Mouse (Mus musculus) small intestine, adult 2 months (tissue): ENCODE data around the gene Rnf2. TPM values are rescaled to one million over a fixed set of nuclear protein-coding genes. Genes with fewer than 3 reads are reported as not detected.

ENCODE experiments used
- H3K27ac ChIP-seq: fragments of 200-500 bp; 2 replicates; pipeline ENCODE4 v1.5.1; 2012; ENCODE audit warnings: low read depth, low read length, control low read depth, inconsistent platforms; ENCODE audit not compliant: insufficient read depth
- H3K27me3 ChIP-seq: fragments of 200-500 bp; 2 replicates; pipeline ENCODE4 v1.6.1; 2012; ENCODE audit warnings: mild to moderate bottlenecking, moderate library complexity, low read length, inconsistent platforms; ENCODE audit not compliant: control insufficient read depth, insufficient read depth
- H3K36me3 ChIP-seq: fragments of 200-500 bp; 2 replicates; pipeline ENCODE4 v1.6.1; 2012; ENCODE audit warnings: mild to moderate bottlenecking, low read length, control low read depth, inconsistent platforms; ENCODE audit not compliant: control insufficient read depth, insufficient read depth
- H3K4me1 ChIP-seq: fragments of 200-500 bp; 2 replicates; pipeline ENCODE4 v1.6.1; 2012; ENCODE audit warnings: low read length, inconsistent platforms, mixed read lengths; ENCODE audit not compliant: control insufficient read depth, insufficient read depth, insufficient read length
- H3K4me3 ChIP-seq: fragments of 200-500 bp; 2 replicates; pipeline ENCODE4 v1.5.1; 2012; ENCODE audit warnings: low read depth, mild to moderate bottlenecking, control low read depth, inconsistent platforms, low read length, moderate library complexity
- CTCF ChIP-seq: fragments of 200-500 bp; IDR thresholded peaks from 2 replicates; pipeline ENCODE4 v1.5.1; 2012; ENCODE audit warnings: low read depth, mild to moderate bottlenecking, control low read depth, inconsistent platforms, low read length, moderate library complexity, mixed read lengths; ENCODE audit not compliant: insufficient replicate concordance, insufficient read length; ENCODE audit errors: extremely low read depth
- POLR2A ChIP-seq: fragments of 200-500 bp; IDR thresholded peaks from 2 replicates; pipeline ENCODE4 v1.6.1; 2012; ENCODE audit warnings: low read depth, mild to moderate bottlenecking, control low read depth, inconsistent platforms, low read length, moderate library complexity
- WGBS: fragments of 180-500 bp; shearing (Covaris S2); methylation state at CpG from one replicate; pipeline ENCODE4 v1.1.7; 2018; 5-methylcytosine and 5-hydroxymethylcytosine counted together
- polyA plus RNA-seq: library from polyadenylated mRNA; depleted of rRNA; stranded (reverse); fragments of >200 nt; gene quantifications from 2 replicates; pipeline ENCODE4 v1.2.3, GENCODE M21; 2012

Rnf2 gene
- polyA plus RNA-seq, 1 experiment = 4.6 TPM

DNA sequence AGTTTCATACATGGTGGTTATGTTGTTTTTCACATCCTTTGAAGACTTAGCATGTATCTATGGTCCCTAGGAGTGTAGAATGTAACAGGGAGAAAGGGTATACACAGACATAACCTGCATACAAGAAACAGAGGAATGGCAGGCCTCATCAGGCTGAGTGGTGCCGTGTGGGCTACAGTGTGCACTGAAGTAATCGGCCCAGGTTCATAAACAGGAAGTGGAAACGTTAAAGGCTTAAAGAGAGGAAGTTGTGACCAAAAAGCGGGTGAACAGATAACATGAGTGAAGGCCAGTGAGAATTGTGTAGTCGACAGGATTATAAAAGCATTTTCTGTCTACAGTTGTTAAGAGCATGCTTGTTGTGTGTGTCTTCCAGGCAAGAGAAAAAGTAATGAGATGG is 43.7 kb downstream of the Rnf2 start:
- WGBS = 63% methylated on average over 5 of the region's 5 CpGs
- Histone ChIP-seq H3K27ac (0 out of 2 replicates have a peak overlapping the region, but pooled peaks have one; percentile 16), H3K4me3 (no peak overlapping the region), H3K4me1 (no peaks in the 10 kb centered on the region), H3K36me3 (peaks cover 58% of the 10 kb centered on the region), H3K27me3 (no peaks in the 10 kb centered on the region)
- TF ChIP-seq POLR2A (no peak), CTCF (no peak)

- TF ChIP-seq POLR2A (no peak), CTCF (no peak)
- no peaks in the 10 kb centered on the region for H3K4me1 ChIP-seq
- peaks cover 50% of the 10 kb centered on the region for H3K36me3 ChIP-seq
- no peak overlapping the region for H3K27ac ChIP-seq
- H3K27me3 ChIP-seq = no peaks in the 10 kb centered on the region
- H3K4me3 ChIP-seq = no peak overlapping the region
- 96% methylated on average over 11 of the region's 11 CpGs for WGBS
Measured at GRCm38 (mm10) chr1:151451946-151452345, 48.8 kb downstream of the Rnf2 start.

DNA sequence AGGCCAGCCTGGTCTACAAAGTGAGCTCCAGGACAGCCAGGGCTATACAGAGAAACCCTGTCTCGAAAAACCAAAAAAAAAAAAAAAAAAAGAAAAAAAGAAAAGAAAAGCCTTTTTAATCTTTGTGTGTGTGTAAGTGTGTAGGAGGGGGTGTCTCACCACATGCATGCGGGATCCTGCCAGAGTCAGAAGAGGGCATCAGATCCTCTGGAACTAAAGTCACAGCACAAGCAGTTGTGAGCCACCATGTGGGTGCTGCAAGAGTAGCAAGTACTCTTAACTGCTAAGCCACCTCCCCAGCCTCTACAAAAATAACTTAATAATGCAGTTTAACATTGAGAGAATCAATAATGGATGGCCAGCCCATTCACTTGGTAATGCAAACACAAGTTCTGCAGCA is 49.9 kb downstream of the Rnf2 start:
- no peaks in the 10 kb centered on the region for H3K27me3 ChIP-seq
- TF ChIP-seq CTCF (no peak), POLR2A (no peak)

DNA sequence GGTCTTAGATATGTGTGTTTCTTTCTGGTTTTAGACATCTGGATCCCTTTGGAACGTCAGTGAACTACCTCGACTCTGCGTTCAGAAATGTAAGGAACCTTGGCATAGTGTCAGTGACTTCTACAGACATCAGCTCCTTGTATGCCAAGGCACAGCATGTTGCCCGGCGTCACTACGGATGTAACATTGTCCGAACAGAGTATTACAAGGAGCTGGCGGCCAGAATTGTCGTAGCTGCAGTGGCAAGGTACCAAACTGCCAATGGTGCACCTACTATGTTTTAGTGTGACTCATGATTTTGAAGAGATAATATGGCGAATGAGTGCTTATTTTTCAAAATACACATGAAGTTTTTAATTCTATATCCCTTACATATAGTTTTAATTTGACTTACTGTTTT is 50.9 kb downstream of the Rnf2 start:
- H3K4me1 ChIP-seq = no peaks in the 10 kb centered on the region
- H3K27me3 ChIP-seq = no peaks in the 10 kb centered on the region
- H3K27ac ChIP-seq = no peak overlapping the region
- H3K4me3 ChIP-seq = no peak overlapping the region
- WGBS = 94% methylated on average over 10 of the region's 10 CpGs
- peaks cover 56% of the 10 kb centered on the region for H3K36me3 ChIP-seq
- TF ChIP-seq POLR2A (no peak), CTCF (no peak)

More for the DNA sequence above, 49.9 kb downstream of the Rnf2 start:
- no peak overlapping the region for H3K4me3 ChIP-seq
- H3K36me3 ChIP-seq = peaks cover 53% of the 10 kb centered on the region
- no peaks in the 10 kb centered on the region for H3K4me1 ChIP-seq
- WGBS = 94% methylated on average over 1 of the region's 2 CpGs
- H3K27ac ChIP-seq = no peak overlapping the region

- WGBS = 90% methylated on average over 6 of the region's 6 CpGs
- Histone ChIP-seq H3K36me3 (peaks cover 60% of the 10 kb centered on the region), H3K27ac (no peak overlapping the region), H3K4me1 (no peaks in the 10 kb centered on the region), H3K4me3 (no peak overlapping the region), H3K27me3 (no peaks in the 10 kb centered on the region)
- TF ChIP-seq CTCF = no peak
- TF ChIP-seq POLR2A = no peak
Measured at GRCm38 (mm10) chr1:151435431-151435830, 65.3 kb downstream of the Rnf2 start.

GRCm38 (mm10) chr1:151429316-151429715 is 71.4 kb downstream of the Rnf2 start:
- Histone ChIP-seq H3K36me3 (peaks cover 16% of the 10 kb centered on the region), H3K27me3 (no peaks in the 10 kb centered on the region), H3K4me3 (peak overlapping the region; percentile 71), H3K27ac (peak overlapping the region; percentile 94), H3K4me1 (no peaks in the 10 kb centered on the region)
- 9% methylated on average over 9 of the region's 9 CpGs for WGBS
- TF ChIP-seq CTCF = no peak
- no peak for TF ChIP-seq POLR2A

GRCm38 (mm10) chr1:151428263-151429221 is 72.2 kb downstream of the Rnf2 start, which contains the start of the genes Swt1 and Trmt1l:
Gene Swt1 (minus strand): TSS chr1:151428455.
Gene Trmt1l (plus strand): TSS chr1:151428542.
- TF ChIP-seq CTCF (0 out of 2 replicates have a peak, but pooled peaks have one; percentile 3), POLR2A (peak; percentile 84)
- peaks cover 10% of the 10 kb centered on the region for H3K36me3 ChIP-seq
- peak within 1 kb of the TSS; percentile 71 for H3K4me3 ChIP-seq
- H3K27ac ChIP-seq = peak within 1 kb of the TSS; percentile 94
- under 1% methylated on average over 74 of the region's 74 CpGs for WGBS
- H3K4me1 ChIP-seq = no peaks in the 10 kb centered on the region
- H3K27me3 ChIP-seq = no peaks in the 10 kb centered on the region
